Comparison of ENCODE assay signal across 23 mouse cellular contexts in the genomic region with DNA sequence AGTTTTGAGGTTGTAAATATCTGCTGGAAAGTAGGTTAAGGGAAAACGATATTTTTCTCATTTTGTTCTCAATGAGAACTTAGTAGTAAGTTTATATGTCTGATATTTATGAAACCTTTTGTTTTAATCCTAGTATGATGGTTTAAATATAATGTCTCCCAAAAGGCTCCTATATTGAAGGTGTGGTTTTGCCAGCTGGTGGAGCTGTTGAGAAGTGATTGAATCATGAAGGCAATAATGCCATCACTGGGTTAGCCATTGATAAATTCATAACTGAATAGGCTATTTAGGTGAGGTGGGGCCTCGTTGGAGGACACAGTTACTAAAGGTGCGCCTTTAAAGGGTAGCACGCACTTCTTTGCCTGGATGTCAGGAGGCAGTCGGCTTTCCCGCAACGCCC. TPM values are rescaled to one million over a fixed set of nuclear protein-coding genes. Genes with fewer than 3 reads are reported as not detected.
DNase-seq lines count a peak whose midpoint lies in the region; ATAC-seq and TF ChIP-seq lines count a peak whose summit lies in the region.
"Had no signal": no experiment of that assay in that cellular context is flagged by ENCODE, and none has a peak within 500 bp of the region (broad histone marks: within the 10 kb centered on the region; RNA-seq: fewer than 3 reads in every experiment).

No protein-coding gene starts in this region.

- H3K27me3 ChIP-seq in kidney, postnatal 0 days (ENCODE audit: insufficient read depth, low read length), result no peaks in the 10 kb centered on the region
- no peaks in the 10 kb centered on the region for H3K27me3 ChIP-seq in kidney, adult 2 months (replicated peaks; ENCODE audit: control insufficient read depth, insufficient read depth, low read length)
- H3K27me3 ChIP-seq in lung, postnatal 0 days (replicated peaks; ENCODE audit: insufficient read depth, low read length), result no peaks in the 10 kb centered on the region
- H3K27me3 ChIP-seq in heart, embryonic 10.5 days (ENCODE audit: insufficient read depth, poor library complexity, severe bottlenecking), result no peaks in the 10 kb centered on the region
- H3K27me3 ChIP-seq: CH12.LX; embryonic facial prominence, embryonic 15.5 days; heart, embryonic 13.5 days; hindbrain, embryonic 15.5 days had no signal

- no peak overlapping the region for H3K27ac ChIP-seq in kidney, postnatal 0 days
- no peak overlapping the region for H3K27ac ChIP-seq in kidney, adult 2 months (ENCODE audit: insufficient read depth, low read depth, low read length)
- H3K27ac ChIP-seq in lung, postnatal 0 days (ENCODE audit: low read length), result no peak overlapping the region
- no peak overlapping the region for H3K27ac ChIP-seq in heart, embryonic 10.5 days
- H3K27ac ChIP-seq: embryonic facial prominence, embryonic 15.5 days; forebrain, embryonic 10.5 days; heart, embryonic 13.5 days; hindbrain, embryonic 15.5 days had no signal

- no peak for ATAC-seq in CD4-positive, CD25-positive, alpha-beta regulatory T cell, adult 4 months
- no peak for ATAC-seq in kidney, postnatal 0 days (replicated peaks; ENCODE audit: low FRiP score, low read depth)
- no peak for ATAC-seq in lung, postnatal 0 days
- ATAC-seq: forebrain, embryonic 14.5 days; inflammation-experienced regulatory T-cells, adult 6 months had no signal

- WGBS in kidney, postnatal 0 days, result 68% methylated on average over 7 of the region's 7 CpGs
- 75% methylated on average over 7 of the region's 7 CpGs for WGBS in kidney, adult 2 months
- WGBS in lung, postnatal 0 days, result 88% methylated on average over 7 of the region's 7 CpGs
- WGBS in heart, embryonic 10.5 days, result 78% methylated on average over 7 of the region's 7 CpGs

- no peak for TF ChIP-seq POLR2A in kidney, adult 2 months (IDR thresholded peaks at IDR 0.05; ENCODE audit: low read depth, low read length)

- H3K9me3 ChIP-seq in kidney, postnatal 0 days (replicated peaks; ENCODE audit: low read length), result no peaks in the 10 kb centered on the region
- no peaks in the 10 kb centered on the region for H3K9me3 ChIP-seq in lung, postnatal 0 days (ENCODE audit: low read length)
- no peaks in the 10 kb centered on the region for H3K9me3 ChIP-seq in heart, embryonic 10.5 days
- H3K9me3 ChIP-seq: embryonic facial prominence, embryonic 15.5 days; forebrain, embryonic 10.5 days; heart, embryonic 13.5 days; hindbrain, embryonic 15.5 days had no signal

- no peak overlapping the region for H3K4me2 ChIP-seq in kidney, postnatal 0 days (ENCODE audit: low read length)
- H3K4me2 ChIP-seq in lung, postnatal 0 days (replicated peaks; ENCODE audit: low read depth, low read length), result no peak overlapping the region
- H3K4me2 ChIP-seq: embryonic facial prominence, embryonic 15.5 days; heart, embryonic 13.5 days; hindbrain, embryonic 15.5 days had no signal

- peaks cover 11% of the 10 kb centered on the region for H3K4me1 ChIP-seq in kidney, postnatal 0 days (replicated peaks; ENCODE audit: insufficient read depth, low read length)
- no peaks in the 10 kb centered on the region; the same call in 1 of the 2 replicates for H3K4me1 ChIP-seq in kidney, adult 2 months (ENCODE audit: control insufficient read depth, insufficient read depth, low read length)
- peaks cover 5% of the 10 kb centered on the region; the same call in 1 of the 2 replicates for H3K4me1 ChIP-seq in lung, postnatal 0 days (ENCODE audit: insufficient read depth, low read depth, low read length)
- H3K4me1 ChIP-seq in heart, embryonic 10.5 days, result peaks cover 20% of the 10 kb centered on the region

- TF ChIP-seq EP300 in lung, postnatal 0 days (IDR thresholded peaks at IDR 0.05), result no peak

- DNase-seq in CD4-positive, CD25-positive, alpha-beta regulatory T cell, adult 2 months (ENCODE audit: low read depth, low spot score), result peak; percentile 25
- no peak for DNase-seq in kidney, postnatal 0 days (ENCODE audit: low spot score)
- DNase-seq in kidney, adult 2 months, result no peak
- DNase-seq in lung, postnatal 0 days (ENCODE audit: low spot score), result no peak
- DNase-seq in lung, postnatal 36 days, result no peak
- DNase-seq in heart, embryonic 10.5 days (ENCODE audit: low spot score), result no peak
- DNase-seq: adrenal gland, adult 8-10 months; adrenal gland, postnatal 36 days; B cell, adult 2 months; cerebellum, adult 8-10 months; cerebellum, postnatal 14 days; embryo, embryonic 11 days; heart, adult 18-20 months; heart, postnatal 36 days had no signal

- H3K4me3 ChIP-seq in kidney, postnatal 0 days (replicated peaks; ENCODE audit: low read depth, low read length), result no peak overlapping the region
- H3K4me3 ChIP-seq in kidney, adult 2 months (ENCODE audit: insufficient read depth, low read depth, low read length), result no peak overlapping the region
- H3K4me3 ChIP-seq in lung, postnatal 0 days (ENCODE audit: low read depth, low read length), result no peak overlapping the region
- H3K4me3 ChIP-seq in heart, embryonic 10.5 days, result no peak overlapping the region
- H3K4me3 ChIP-seq: embryonic facial prominence, embryonic 15.5 days; erythroblast, embryonic 14.5 days; forebrain, embryonic 10.5 days; heart, embryonic 13.5 days; hindbrain, embryonic 15.5 days had no signal

- H3K9ac ChIP-seq in kidney, postnatal 0 days (ENCODE audit: low read depth, low read length), result no peak overlapping the region
- no peak overlapping the region for H3K9ac ChIP-seq in lung, postnatal 0 days (replicated peaks; ENCODE audit: low read depth)
- H3K9ac ChIP-seq: embryonic facial prominence, embryonic 15.5 days; heart, embryonic 13.5 days; hindbrain, embryonic 15.5 days had no signal

- TF ChIP-seq CTCF in kidney, postnatal 0 days (IDR thresholded peaks at IDR 0.05; ENCODE audit: low read depth), result peak; percentile 16; the same call in 1 of the 2 replicates
- no peak for TF ChIP-seq CTCF in kidney, adult 2 months (conservative IDR thresholded peaks at IDR 0.05; ENCODE audit: insufficient read depth, insufficient read length, low read depth, low read length)
- TF ChIP-seq CTCF in lung, postnatal 0 days (IDR thresholded peaks at IDR 0.05), result peak; percentile 18; the same call in 1 of the 2 replicates

- H3K36me3 ChIP-seq in kidney, postnatal 0 days (ENCODE audit: insufficient read depth, low read length), result 0 out of 2 replicates have a peak, but pooled peaks cover 8% of the 10 kb centered on the region
- H3K36me3 ChIP-seq in kidney, adult 2 months (ENCODE audit: control insufficient read depth, insufficient read depth, low read length), result 0 out of 2 replicates have a peak, but pooled peaks cover 2% of the 10 kb centered on the region
- no peaks in the 10 kb centered on the region for H3K36me3 ChIP-seq in lung, postnatal 0 days (ENCODE audit: insufficient read depth, low read length)
- peaks cover 14% of the 10 kb centered on the region for H3K36me3 ChIP-seq in heart, embryonic 10.5 days

RNA-seq across cellular contexts. Expression of a gene that starts 4.0 kb away (rescaled TPM):
- 10 to 100 TPM; 13.3 to 19.6 TPM for polyA plus RNA-seq in CD4-positive, CD25-positive, alpha-beta regulatory T cell, adult 4 months (2017; shearing (Covaris generic))
- 12.0 and 14.1 TPM in 2 replicates for polyA plus RNA-seq in kidney, postnatal 0 days (2015; fragmentation: Nextera tagmentation; extraction: Ambion mirVana)
- polyA plus RNA-seq in kidney, adult 2 months (2012; rRNA removed), result 36.9 and 38.9 TPM in 2 replicates
- polyA plus RNA-seq in lung, postnatal 0 days (2015; fragmentation: Nextera tagmentation; extraction: Ambion mirVana), result 12.9 and 13.3 TPM in 2 replicates
- 23.5 and 34.5 TPM in 2 replicates for polyA plus RNA-seq in heart, embryonic 10.5 days (2016; fragmentation: Nextera tagmentation; extraction: Ambion mirVana)

RNA-seq across cellular contexts. Expression of a gene that starts 4.2 kb away (rescaled TPM):
- polyA plus RNA-seq in CD4-positive, CD25-positive, alpha-beta regulatory T cell, adult 4 months (2017; shearing (Covaris generic)), result 10 to 100 TPM; 64.8 to 65.3 TPM
- polyA plus RNA-seq in kidney, postnatal 0 days (2015; fragmentation: Nextera tagmentation; extraction: Ambion mirVana), result 113 and 115 TPM in 2 replicates
- polyA plus RNA-seq in kidney, adult 2 months (2012; rRNA removed), result 6.2 and 9.0 TPM in 2 replicates
- 63.5 and 70.1 TPM in 2 replicates for polyA plus RNA-seq in lung, postnatal 0 days (2015; fragmentation: Nextera tagmentation; extraction: Ambion mirVana)
- polyA plus RNA-seq in heart, embryonic 10.5 days (2016; fragmentation: Nextera tagmentation; extraction: Ambion mirVana), result 122 and 149 TPM in 2 replicates

RNA-seq across cellular contexts. Expression of a gene that starts 32.4 kb away (rescaled TPM):
- 10 to 100 TPM; 19.4 to 23.0 TPM for polyA plus RNA-seq in CD4-positive, CD25-positive, alpha-beta regulatory T cell, adult 4 months (2017; shearing (Covaris generic))
- polyA plus RNA-seq in kidney, postnatal 0 days (2015; fragmentation: Nextera tagmentation; extraction: Ambion mirVana), result 14.1 and 15.6 TPM in 2 replicates
- 20.6 and 21.0 TPM in 2 replicates for polyA plus RNA-seq in kidney, adult 2 months (2012; rRNA removed)
- 15.7 and 17.3 TPM in 2 replicates for polyA plus RNA-seq in lung, postnatal 0 days (2015; fragmentation: Nextera tagmentation; extraction: Ambion mirVana)
- 23.7 and 26.6 TPM in 2 replicates for polyA plus RNA-seq in heart, embryonic 10.5 days (2016; fragmentation: Nextera tagmentation; extraction: Ambion mirVana)
